Mouse (Mus musculus) left cerebral cortex, postnatal 10 days (tissue): ENCODE measurements at regions not wholly inside any gene's neighbourhood (a gene's known extent, or its start where the extent isn't known, plus 50 kb on each side); places are given as distances from the start of the nearest gene placed in this dataset.
A peak's percentile ranks its signal among the peaks of the same experiment; 100 is the strongest.

Experiments used
- DNase-seq, 2 experiments: peaks; one replicate each; pipeline ENCODE4 v3.0.0; 2021 to 2022; ENCODE audit warnings: low spot score in 2 of 2, mixed read lengths in 1 of 2; ENCODE audit errors: extremely low spot score in 1 of 2
- intact Hi-C: fragments of 180-260 bp; cut with DNase I; formaldehyde crosslinking; loops from one replicate; pipeline ENCODE4 v1.15.1; 2025

DNA sequence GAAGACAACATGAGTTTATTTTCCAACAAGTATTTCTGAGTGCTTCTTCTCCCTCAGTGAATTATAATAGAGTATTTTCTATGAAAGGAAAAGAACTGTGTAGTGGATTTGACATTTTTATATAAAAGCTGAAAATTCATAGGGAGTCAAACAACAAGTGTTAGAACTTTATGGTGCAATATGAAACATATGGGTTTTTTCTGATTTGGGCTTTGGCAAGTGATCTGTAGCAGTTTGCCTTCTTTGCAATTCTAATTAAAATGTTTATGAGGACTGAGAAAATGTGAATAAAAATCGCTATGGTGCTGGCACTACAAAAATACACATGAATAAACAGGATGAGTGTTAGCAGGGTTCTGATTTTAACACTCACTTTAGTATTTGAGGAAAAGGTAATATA lies 341.0 kb downstream of the Gabrg1 start:
- peak in 1 of 2 experiments; percentile 25 for DNase-seq
- intact Hi-C loops = no loop called here

DNA sequence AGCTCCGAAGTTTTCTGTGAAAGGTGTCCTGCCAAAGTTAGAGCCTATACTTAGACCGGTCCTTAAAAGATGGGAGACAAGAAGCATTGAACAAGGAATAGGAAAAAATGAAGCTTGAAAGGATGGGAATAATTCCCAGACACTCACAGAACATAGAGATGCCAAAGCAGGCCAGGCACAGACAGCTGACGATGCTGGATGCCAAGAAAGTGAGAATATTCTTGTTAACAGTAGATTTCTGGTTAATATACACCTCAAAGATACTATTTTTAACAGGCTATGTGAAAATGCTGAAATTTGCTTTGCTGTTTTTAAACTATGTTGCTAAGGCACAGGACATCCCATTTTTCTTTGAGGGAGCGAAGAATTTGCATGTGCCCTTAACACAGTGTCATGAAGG lies 366.3 kb downstream of the Gabrg1 start:
- intact Hi-C loops = no loop called here
- no peak for DNase-seq

DNA sequence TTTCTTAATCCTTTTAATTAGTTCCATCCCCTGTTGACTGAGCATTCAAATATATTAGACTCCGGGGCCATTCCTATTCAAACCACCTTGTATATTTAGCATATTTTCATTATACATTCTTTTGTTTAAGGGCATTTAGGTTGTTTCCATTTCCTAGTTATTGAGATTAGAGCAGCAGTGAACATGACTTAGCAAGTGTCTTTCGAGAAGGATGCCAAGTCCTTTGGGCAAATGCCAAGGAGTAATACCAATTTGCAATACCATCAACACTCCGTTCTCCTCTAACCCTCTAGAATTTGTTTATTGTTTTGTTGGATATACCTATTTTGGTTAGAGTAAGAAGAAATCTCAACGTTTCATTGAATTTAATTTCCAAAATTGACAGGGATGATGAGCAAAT lies 407.8 kb downstream of the Gabrg1 start:
- no peak for DNase-seq
- intact Hi-C loops = no loop called here

DNA sequence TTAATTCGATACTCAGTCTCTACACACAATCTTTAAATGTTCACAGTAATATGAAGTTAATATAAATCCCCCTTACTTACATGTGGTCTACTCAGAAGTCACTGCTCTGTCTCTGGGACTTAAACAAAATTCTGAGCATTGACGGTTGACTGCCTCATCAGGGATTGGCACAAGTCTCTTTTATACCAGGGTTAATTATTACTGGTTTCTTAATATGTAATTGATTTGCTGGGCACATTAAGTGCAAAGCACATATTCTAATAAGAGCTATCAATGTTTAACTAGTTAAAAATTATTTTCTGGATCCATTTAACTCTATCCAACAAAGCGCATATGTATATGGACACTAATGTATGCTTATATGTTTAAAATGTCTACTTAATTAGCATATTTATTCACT lies 441.9 kb downstream of the Gabrg1 start:
- no peak for DNase-seq
- intact Hi-C loops = no loop called here

DNA sequence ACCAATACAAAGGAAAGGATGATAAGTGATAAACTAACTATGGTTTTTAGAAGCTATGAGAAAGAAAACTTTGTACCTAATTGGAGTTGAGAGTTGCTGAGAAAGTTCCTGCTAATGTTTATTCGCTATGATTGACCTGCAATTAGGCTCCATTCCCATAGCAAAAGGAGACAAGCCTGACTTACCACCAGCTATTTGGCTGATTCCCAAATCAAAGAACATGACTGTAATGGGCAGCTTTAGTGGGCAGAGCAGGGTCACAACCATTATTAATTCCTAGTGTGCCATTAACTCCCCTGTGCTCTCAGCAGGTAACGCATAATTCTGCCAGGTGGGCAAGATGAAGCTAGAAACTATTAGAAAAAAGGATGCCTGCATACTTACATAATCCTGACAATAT lies 452.5 kb downstream of the Gabrg1 start:
- no peak for DNase-seq
- intact Hi-C loops = no loop called here

DNA sequence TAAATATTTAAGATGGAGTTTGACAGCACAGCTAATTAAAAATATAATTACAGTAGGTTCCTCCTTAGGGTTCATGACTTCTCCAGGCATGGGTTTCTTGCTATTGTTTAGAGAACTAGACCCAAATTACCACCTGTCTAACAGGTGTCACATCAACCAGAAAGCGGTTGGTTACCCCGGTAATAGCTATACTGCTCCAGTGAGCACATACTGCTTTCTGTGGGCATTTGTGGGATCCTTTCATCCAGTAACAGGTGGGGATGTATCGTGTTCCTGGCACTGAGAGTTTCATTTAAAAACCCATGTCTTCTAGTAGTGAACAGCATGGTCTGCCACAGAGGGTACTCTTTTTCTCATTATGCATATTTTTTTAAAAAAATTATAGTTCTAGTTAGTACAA lies 455.1 kb downstream of the Gabrg1 start:
- intact Hi-C loops = no loop called here
- DNase-seq = no peak
